Mouse (Mus musculus): ENCODE data around the gene Kcnq1.
A peak's percentile ranks its signal among the peaks of the same experiment; 100 is the strongest.

The Kcnq1 gene

GRCm38 (mm10) chr7:143461920-143462319 is 355.8 kb downstream of the Kcnq1 start:
- no peak for DNase-seq (ENCODE audit: low spot score)

GRCm38 (mm10) chr7:143462516-143462915 is 356.4 kb downstream of the Kcnq1 start:
- no peak for DNase-seq (ENCODE audit: low spot score)

- DNase-seq (ENCODE audit: low spot score), result peak; percentile 95
These were observed 357.8 kb downstream of the Kcnq1 start for GRCm38 (mm10) chr7:143463865-143464415.

GRCm38 (mm10) chr7:143464811-143465560 is 358.8 kb downstream of the Kcnq1 start:
- peak; percentile 53 for DNase-seq (ENCODE audit: low spot score)

- DNase-seq (ENCODE audit: low spot score), result peak; percentile 95
These were observed 360.0 kb downstream of the Kcnq1 start for GRCm38 (mm10) chr7:143466099-143466677.

- peak; percentile 67 for DNase-seq (ENCODE audit: low spot score)
These were observed 361.6 kb downstream of the Kcnq1 start for GRCm38 (mm10) chr7:143467714-143468113.

- DNase-seq (ENCODE audit: low spot score), result peak; percentile 91
These were observed 363.8 kb downstream of the Kcnq1 start for GRCm38 (mm10) chr7:143469946-143470345.

GRCm38 (mm10) chr7:143473347-143474101 is 367.4 kb downstream of the Kcnq1 start, which contains the start of gene Slc22a18:
Slc22a18 (plus strand) TSS chr7:143473736.
- no peak for DNase-seq (ENCODE audit: low spot score)

- DNase-seq (ENCODE audit: low spot score), result no peak
These were observed 368.6 kb downstream of the Kcnq1 start for GRCm38 (mm10) chr7:143474811-143475210.

- no peak for DNase-seq (ENCODE audit: low spot score)
These were observed 369.7 kb downstream of the Kcnq1 start for GRCm38 (mm10) chr7:143475876-143476275.

Measured in retina, embryonic 14.5 days (tissue).